Mouse (Mus musculus) erythroblast, embryonic 14.5 days (primary cell): Measurements from ENCODE around the gene Kcnma1.

ENCODE experiments used
- GATA1 ChIP-seq: IDR thresholded peaks from 2 replicates; pipeline ENCODE4 v1.6.1; 2012; ENCODE audit warnings: low read length, inconsistent platforms, mixed read lengths
- TAL1 ChIP-seq: IDR thresholded peaks from 3 replicates; pipeline ENCODE4 v1.6.1; 2012; ENCODE audit warnings: low read length, inconsistent platforms, mixed read lengths

GRCm38 (mm10) chr14:23886112-23886511, 128.2 kb downstream of the Kcnma1 start:
- TF ChIP-seq TAL1 = no peak
- no peak for TF ChIP-seq GATA1
